Mouse (Mus musculus) left cerebral cortex, adult 9 months (tissue): Measurements from ENCODE around the gene St8sia6.
"Not testable (repeated sequence)": the region's sequence is repeated elsewhere in the genome, so short reads cannot be mapped to it uniquely, and the experiment has no call there.

Source experiments
- DNase-seq, 2 experiments: peaks; one replicate each; pipeline ENCODE4 v3.0.0; 2022; ENCODE audit warnings: low spot score in 2 of 2

Gene St8sia6

GRCm38 (mm10) chr2:13793969-13794363 lies at the start of gene St8sia6:
TSS of gene St8sia6 (minus strand) at chr2:13794064.
- DNase-seq: no peak

- no peak for DNase-seq
Observed at GRCm38 (mm10) chr2:13836310-13836709, 42.4 kb upstream of the St8sia6 start.

- no peak for DNase-seq
Observed at GRCm38 (mm10) chr2:13834989-13835388, 41.1 kb upstream of the St8sia6 start.

DNA sequence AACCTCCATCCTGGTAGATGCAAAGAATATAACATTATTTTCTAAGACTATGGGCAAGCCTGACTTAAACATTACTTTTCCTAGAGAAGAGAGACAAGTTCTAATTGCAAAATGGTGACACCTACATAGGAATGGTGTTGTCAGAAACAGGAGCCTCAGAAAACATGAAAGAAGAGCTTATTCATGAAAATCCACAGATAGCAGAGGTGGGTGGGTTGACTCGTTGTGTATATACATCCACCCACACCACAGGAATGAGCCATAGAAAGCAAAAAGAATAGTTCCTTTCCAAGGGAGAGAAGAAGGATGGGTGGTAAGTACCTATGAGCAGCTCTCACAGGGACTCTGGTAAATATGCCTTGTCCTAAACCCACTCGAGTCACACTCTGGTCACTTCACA lies 22.8 kb upstream of the St8sia6 start:
- no peak for DNase-seq

DNA sequence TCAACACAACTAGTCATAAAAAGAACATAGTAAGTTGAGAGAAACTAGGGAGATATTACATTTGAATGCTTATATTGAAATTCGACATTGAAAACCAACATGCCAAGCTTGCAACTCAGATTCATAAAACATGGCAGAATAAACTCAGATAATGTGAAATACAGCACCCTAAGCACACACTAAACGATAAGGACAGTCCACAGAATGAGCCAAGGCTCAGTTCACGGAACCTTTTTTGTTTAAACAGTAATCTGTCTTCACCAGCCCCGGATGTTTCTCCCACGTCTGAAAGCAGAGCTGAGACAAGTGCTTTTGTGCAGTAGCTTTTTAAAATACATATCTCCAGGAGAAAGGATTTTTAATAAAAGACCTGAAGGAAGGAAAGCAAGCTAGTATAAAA lies 14.7 kb upstream of the St8sia6 start:
- no peak for DNase-seq

DNA sequence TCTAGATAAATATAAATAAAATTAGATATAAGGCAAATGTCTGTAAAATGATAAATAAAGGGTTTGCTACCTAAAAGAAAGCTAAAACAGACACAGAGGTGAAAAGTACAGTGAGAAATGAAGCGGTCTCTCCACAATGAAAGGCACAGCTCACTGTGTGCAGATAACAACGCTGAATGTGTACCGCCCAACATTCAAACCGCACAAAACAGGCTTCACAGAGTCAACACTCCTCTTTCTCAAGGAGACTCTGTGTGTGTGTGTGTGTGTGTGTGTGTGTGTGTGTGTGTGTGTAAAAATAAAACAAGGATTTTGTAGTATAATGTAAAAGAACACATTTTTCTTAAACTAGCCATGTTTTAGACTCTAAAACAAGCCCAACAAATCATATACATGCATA lies 14.1 kb upstream of the St8sia6 start:
- no peak for DNase-seq

DNA sequence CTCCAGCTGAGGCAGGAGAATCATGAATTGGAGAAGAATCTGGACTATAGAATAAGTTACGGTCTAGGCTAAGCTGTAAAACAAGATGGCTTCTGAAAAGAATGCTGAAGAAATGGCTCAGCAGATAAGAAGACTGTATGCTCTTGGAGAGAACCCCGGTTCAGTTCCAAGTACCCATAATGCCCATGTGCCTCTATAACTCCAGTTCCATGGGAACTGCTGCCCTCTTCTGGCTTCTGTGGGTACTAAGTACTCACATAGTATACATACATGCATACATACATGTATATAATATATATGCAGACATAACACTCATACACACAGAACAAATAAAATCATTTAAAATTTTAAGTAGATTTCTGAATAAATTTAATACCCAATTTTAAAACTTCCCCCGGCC lies 12.3 kb upstream of the St8sia6 start:
- DNase-seq: no peak

DNA sequence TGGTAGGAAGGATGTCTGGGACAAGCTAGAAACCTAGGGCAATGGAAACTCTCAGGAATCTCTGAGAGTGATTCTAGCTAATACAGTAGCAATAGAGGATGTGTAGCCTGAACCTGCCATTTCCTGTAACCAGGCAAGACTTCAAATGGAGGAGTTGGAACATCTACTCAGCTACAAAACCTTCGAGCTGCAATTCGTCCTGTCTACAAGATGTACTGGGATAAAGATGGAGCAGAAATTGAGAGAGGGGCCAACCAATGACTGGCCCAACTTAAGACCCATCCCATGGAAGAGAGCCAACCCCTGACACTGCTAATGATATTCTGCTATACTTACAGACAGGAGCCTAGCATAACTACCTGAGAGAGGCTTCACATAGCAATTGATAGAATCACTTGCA lies 6.8 kb upstream of the St8sia6 start:
- DNase-seq: no peak

GRCm38 (mm10) chr2:13794446-13794845 lies 582 bp upstream of the St8sia6 start:
- no peak for DNase-seq

DNA sequence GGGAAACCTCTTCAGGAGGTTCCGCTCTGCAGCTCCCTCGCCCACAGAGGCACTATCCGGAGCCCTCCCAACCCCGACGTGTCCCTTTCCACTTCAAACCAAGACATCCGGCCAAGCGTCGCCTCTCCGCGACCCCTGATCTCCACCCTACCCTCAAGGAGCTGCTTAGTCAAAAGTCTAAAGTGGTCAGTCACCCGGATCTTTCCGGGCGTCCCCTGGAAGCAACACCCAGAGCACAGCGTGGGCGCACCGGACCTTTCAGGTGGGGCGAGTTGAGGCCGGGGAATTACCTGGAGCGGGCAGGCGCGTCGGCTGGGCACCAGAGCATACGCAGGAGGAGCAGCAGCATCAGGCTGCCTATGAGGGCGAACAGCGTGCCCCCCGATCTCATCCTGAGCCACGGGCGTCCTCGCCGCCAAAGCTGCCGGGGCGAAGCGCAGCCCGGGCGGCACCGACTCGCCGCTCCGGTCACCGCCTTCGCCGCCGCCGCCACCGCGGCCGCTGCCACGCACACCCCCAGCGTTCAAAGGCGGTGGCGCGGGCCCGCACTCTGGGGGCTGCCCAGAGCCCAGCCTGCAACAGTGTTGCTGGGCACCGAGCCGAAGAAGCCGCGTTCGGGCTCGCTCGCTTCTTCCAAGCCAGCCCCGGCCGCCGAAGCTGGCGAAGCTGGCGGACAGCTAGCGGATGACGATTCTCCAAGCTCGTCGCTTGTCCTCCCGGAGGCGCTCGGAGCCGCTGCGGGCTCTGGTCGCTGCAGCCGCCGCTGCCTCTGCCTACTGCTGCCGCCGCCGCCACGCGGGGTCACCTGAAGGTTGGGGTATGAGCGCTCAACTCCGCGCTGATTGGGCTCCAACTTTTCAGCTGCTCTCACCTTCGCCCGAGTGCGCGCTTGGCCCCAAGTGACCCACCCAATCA lies 553 bp downstream of the St8sia6 start:
- DNase-seq: no peak

DNA sequence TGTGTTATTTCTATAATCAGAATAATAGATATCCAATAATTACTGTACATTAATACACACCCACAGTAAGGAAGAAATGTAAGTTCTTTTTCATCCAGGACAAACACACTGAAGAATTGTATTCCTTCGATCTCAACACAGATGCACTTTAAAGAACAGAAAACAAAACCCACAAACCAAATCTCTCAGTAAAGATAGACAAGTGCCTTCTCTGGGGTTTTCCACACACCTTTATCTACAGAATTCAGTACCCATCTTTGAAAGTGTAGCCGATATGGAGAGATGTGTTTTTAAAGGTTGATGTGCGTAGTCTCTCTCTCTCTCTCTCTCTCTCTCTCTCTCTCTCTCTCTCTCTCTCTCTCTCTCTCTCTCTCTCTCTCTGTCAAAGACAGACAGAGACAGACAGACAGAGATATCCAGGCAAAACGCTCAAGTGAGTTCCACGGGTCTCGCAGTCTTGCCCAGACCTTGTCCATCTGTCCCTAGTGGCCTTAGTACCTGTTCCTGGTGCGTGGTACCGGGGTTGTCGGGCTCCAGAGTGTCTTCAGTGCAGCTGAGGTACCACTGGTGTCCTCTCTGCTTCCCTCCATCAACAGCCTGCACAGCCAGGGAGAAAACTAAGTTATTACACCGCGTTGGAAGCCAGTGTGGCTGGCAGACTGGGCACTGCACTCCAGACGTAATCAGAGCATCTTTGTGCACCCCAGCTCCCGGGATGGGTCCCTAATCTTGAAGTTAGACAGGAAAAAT lies 1.4 kb downstream of the St8sia6 start:
- DNase-seq: no peak

DNA sequence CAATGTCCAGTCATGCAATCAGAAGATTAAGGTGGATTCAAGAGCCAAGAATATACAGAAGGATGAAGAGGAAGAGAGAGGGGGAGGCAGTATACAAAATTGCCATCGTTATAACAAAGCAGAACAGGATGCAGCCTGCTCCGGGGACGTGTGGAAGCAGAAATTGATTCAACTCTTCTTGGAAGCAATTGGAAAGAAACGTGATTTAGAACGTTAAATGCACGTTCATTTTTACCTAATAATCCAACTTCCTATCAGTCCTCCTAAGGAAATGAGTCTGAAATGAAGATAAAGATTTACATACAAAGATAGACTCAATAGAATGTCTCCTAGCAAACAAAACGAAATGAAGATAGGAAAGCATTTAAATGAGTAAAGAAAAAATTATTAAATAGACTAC lies 2.3 kb downstream of the St8sia6 start:
- no peak for DNase-seq

DNA sequence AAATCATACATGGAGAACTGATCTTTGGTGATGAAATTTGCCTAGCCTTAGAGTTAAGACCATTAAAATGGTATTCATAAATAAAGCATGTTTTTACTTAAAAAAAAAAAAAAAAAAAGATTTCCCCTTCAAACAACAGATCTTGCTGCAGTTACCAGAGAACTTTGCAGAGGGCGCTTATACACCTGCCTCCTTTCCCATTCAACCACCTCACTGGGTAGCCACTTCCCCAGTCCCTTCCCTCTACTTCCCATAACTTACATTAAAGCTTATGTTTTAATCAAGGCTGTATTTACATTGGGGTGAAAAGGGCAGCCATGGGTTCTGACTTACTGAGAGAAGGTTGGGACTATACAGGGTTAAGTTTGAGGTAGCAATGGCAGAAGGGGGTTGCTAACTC lies 4.5 kb downstream of the St8sia6 start:
- DNase-seq: no peak

DNA sequence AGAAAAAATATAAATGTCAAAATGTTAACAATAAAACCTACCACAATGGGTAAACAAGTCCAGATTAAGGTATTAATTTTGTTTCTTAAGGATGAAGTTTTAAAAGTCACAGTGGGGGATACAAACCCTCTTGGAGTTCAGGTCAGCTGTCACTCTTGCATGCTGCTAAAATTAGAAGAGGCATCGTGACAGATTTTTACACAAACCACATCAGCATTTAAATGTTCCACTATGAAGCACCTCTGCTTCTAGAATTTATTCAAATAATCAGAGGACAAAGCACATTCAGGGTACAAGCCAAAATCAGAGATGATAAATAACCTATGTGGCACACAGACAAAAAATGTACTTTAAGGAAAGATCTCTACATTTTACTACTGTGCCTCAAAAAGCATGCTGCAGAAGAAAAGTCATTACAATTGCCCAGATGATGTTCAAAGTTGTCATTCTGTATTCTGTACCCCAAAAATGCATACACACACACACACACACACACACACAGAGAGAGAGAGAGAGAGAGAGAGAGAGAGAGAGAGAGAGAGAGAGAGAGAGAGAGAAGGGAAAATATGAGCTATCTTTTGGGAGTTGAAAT lies 7.2 kb downstream of the St8sia6 start:
- DNase-seq: no peak

DNA sequence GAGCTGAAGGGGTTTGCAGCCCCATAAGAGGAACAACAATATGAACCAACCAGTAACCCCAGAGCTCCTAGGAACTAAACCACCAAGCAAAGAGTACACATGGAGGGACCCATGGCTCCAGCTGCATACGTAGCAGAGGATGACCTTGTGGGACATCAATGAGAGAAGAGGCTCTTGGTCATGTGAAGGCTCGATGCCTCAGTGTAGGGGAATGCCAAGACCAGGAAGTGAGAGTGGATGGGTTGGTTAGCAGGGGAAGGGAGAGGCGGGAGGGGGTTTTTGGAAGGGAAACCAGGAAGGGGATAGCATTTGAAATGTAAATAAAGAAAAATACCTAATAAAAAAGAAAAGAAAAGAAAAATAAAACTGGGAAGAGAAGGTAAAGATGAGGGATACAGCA lies 7.9 kb downstream of the St8sia6 start:
- not testable (repeated sequence) for DNase-seq

GRCm38 (mm10) chr2:13785247-13785646 lies 8.6 kb downstream of the St8sia6 start:
- DNase-seq: no peak

DNA sequence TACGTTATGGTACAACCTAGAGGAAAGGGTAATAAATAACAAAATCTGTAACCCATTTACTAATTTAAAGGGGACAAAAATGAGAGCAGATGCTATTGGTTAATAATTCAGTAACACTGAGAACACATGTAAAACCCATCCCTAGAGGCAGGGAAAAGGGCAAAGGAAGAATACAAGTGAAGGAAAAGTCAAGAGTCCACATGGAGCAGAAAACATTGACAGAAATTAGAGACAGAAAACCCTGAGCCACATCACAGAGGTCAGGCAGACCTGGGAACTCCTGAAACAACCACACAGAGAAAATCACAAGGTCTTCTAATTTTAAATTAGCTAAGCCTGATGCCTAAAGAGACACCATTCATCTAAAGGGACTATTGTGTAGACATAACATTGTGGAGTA lies 9.4 kb downstream of the St8sia6 start:
- DNase-seq: no peak

- no peak for DNase-seq
Observed at GRCm38 (mm10) chr2:13777032-13777431, 16.8 kb downstream of the St8sia6 start.

- DNase-seq: no peak
Observed at GRCm38 (mm10) chr2:13776453-13776852, 17.4 kb downstream of the St8sia6 start.

GRCm38 (mm10) chr2:13775056-13775455 lies 18.8 kb downstream of the St8sia6 start:
- DNase-seq: no peak

GRCm38 (mm10) chr2:13768524-13768923 lies 25.3 kb downstream of the St8sia6 start:
- DNase-seq: no peak

- no peak for DNase-seq
Observed at GRCm38 (mm10) chr2:13767532-13768411, 26.1 kb downstream of the St8sia6 start.
